Mouse (Mus musculus) brain, embryonic 14.5 days (tissue): ENCODE results near the gene Zfhx3. TPM values are rescaled to one million over a fixed set of nuclear protein-coding genes. Genes with fewer than 3 reads are reported as not detected.

Experiments used
- DNase-seq: peaks from one replicate; pipeline ENCODE4 v3.0.0-alpha.2; 2011; ENCODE audit warnings: low read depth
- CTCF ChIP-seq: fragments of 200-500 bp; IDR thresholded peaks from 2 replicates; pipeline ENCODE4 v1.5.1; 2012; ENCODE audit warnings: inconsistent platforms, mild to moderate bottlenecking, moderate library complexity, borderline replicate concordance; ENCODE audit not compliant: insufficient read depth, insufficient read length; ENCODE audit errors: extremely low read depth
- POLR2A ChIP-seq: fragments of 200-500 bp; IDR thresholded peaks from 2 replicates; pipeline ENCODE4 v1.6.1; 2012; ENCODE audit warnings: mild to moderate bottlenecking, inconsistent platforms, borderline replicate concordance; ENCODE audit not compliant: poor library complexity, insufficient read depth, insufficient read length, severe bottlenecking; ENCODE audit errors: extremely low read depth
- polyA plus RNA-seq: library from polyadenylated mRNA; depleted of rRNA; stranded (reverse); fragments of >200 nt; gene quantifications from 2 replicates; pipeline ENCODE4 v1.2.3, GENCODE M21; 2012

Gene Zfhx3
- polyA plus RNA-seq, 1 experiment = 31.3 TPM

DNA sequence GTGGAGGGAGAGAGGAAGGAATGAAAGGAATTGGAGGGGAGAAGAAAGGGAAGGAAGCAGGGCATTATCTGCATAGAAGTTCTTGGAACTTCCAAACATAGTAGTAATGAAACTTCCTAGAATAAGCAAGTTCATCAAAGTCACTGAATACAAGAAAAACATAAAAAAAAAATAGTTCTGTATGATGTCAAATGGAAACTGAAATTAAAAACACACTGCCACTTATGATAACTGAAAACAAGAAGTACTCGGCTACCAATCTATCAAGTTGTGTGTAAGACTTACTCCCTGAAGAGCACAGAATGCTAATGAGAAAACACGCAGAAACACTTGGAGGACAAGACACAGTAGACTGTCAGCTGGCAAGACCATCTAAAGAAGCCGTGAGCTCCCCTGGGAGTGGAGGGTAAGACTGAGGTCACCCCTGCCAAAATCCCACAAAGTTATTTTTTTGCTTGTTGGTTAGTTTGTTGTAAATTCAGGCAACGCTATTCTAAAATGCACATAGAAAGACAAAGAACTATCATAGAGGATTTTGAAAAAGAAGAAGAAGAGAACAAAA, 375.2 kb downstream of the Zfhx3 start:
- no peak for TF ChIP-seq CTCF
- TF ChIP-seq POLR2A = no peak
- DNase-seq = no peak

- peak; percentile 88 for DNase-seq
- TF ChIP-seq POLR2A = no peak
- no peak for TF ChIP-seq CTCF
These were observed 385.3 kb downstream of the Zfhx3 start for GRCm38 (mm10) chr8:108327711-108328110.

- TF ChIP-seq CTCF (no peak), POLR2A (no peak)
- DNase-seq = no peak
These were observed 405.9 kb downstream of the Zfhx3 start for GRCm38 (mm10) chr8:108348352-108348751.

DNA sequence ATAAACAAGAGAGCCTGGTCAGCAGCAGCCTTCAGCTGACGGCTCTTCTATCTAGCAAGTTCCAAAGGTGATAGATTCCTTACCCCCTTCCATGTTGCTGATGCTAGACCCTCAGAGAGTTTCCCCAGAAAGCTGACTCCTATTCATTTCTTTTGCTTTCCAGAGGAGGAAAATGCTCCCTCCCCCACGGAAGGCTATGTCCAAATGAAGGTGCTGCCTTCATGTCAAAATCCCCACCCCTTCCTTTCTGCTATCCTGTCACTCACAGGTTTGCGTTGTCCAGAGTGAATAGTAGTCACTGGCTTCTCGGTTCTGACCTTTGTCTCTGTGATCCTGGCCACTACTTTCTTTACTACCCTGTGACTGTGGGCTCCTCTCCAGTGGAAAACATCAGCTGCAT, 406.3 kb downstream of the Zfhx3 start:
- DNase-seq = no peak

DNA sequence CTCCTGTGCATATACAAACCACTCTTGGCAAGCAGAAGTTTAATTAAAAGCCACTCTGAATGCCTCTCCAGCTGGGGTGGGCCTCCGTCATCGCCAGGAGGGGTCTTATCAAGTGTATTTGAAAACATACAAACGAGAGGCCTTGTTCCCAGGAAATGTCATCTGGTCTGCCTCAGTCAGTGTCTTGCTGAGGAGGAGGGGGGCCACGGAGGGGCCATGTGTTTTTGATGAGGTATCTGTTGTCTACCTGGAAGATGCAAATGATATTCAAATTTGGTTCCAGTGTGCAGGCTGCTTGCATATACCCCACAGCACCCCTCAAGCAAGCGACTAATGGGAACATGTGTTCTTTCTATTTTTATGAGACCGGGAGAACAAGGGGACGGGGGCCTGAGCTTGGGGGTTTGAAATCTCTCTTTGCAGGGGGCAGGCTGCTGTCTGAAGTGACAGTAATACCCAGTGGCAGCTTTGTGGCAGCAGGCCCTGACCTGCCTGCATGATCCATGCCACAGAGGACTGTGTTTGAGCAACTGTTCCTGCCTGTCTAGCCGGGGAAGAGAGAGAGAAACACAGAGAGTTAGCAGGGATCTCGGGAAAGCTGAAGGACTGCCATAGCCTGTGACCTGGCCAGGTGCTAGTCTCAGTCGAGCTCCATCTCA, 412.8 kb downstream of the Zfhx3 start:
- TF ChIP-seq POLR2A = no peak
- TF ChIP-seq CTCF = no peak
- DNase-seq = peak; percentile 77

More for the DNA sequence above, 406.3 kb downstream of the Zfhx3 start:
- TF ChIP-seq POLR2A = no peak
- no peak for TF ChIP-seq CTCF

GRCm38 (mm10) chr8:108361402-108361801, 419.0 kb downstream of the Zfhx3 start:
- no peak for DNase-seq
- TF ChIP-seq CTCF (no peak), POLR2A (no peak)

GRCm38 (mm10) chr8:108362421-108362820, 420.0 kb downstream of the Zfhx3 start:
- DNase-seq = no peak

DNA sequence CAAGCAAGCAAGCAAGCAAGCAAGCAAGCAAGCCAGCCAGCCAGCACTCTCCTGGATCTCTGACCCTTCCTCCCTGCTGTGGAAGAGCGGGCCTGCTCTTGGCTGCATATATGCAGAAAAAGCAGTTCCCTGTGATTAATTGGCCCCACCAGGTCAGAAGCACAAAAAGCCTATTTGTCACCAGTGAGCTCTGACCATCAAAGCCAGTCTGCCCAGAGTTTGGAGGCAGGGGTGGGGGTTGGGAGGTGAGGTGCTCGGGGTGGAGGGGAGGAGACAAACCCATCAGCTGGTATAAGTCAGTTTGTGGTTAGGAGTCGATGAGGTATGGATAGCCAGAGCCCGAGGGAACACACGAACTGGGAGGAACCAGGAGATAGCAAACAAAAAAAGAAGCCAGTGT, 421.0 kb downstream of the Zfhx3 start:
- DNase-seq = no peak
- TF ChIP-seq CTCF (no peak), POLR2A (no peak)

More at GRCm38 (mm10) chr8:108362421-108362820, 420.0 kb downstream of the Zfhx3 start:
- no peak for TF ChIP-seq CTCF

- no peak for TF ChIP-seq POLR2A
- no peak for TF ChIP-seq CTCF
- no peak for DNase-seq
These were observed 421.4 kb downstream of the Zfhx3 start for GRCm38 (mm10) chr8:108363856-108364255.

DNA sequence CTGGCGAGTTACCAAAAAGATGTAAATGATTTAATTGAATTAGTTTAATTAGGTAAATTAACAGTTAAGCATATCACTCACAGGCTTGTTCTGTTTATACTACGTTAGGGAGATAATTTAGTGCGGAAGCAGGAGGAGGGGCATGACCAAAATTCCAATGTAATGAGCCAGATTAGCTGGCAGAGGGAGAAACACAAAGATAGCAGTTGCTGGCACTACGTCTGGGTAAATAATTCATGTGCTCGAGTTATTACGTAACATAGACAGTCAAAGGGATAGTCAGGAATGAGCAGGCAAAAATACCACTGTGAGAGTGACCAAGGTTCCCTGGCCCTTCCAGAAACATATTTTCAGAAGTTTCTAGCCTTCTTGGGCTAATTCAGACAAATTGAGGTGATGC, 426.6 kb downstream of the Zfhx3 start:
- no peak for TF ChIP-seq POLR2A
- no peak for TF ChIP-seq CTCF
- peak; percentile 84 for DNase-seq

GRCm38 (mm10) chr8:108370731-108371130, 428.3 kb downstream of the Zfhx3 start:
- no peak for DNase-seq
- TF ChIP-seq POLR2A (no peak), CTCF (no peak)

GRCm38 (mm10) chr8:108373046-108373445, 430.6 kb downstream of the Zfhx3 start:
- DNase-seq = peak; percentile 62
- TF ChIP-seq POLR2A = no peak
- TF ChIP-seq CTCF = no peak
